Mouse (Mus musculus): ENCODE results near the gene Plekhs1. TPM values are rescaled to one million over a fixed set of nuclear protein-coding genes. Genes with fewer than 3 reads are reported as not detected.
"Not testable (repeated sequence)": the region's sequence is repeated elsewhere in the genome, so short reads cannot be mapped to it uniquely, and the experiment has no call there.

The Plekhs1 gene
- total and polyA plus RNA-seq, 2 experiments from 2014 or later, result 0.05 to 0.31 TPM

DNA sequence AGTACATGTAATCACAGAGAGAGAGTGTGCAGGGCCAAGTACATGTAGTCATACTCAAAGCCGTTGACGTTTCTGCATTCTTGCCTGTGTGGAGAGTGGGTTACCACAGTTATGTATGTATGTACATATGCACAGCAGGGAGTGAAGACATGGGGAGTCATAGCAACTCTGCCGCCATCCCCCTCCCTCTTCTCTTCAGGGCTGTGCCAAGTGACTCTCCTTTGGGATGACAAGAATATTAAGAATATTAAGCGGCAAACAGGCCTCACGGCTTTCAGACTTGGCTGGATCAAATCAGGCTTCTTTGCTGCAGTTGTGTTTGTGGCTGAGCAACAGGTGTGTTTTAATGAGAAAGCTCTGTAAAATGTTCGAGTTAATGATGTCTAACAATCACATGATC lies 28.2 kb downstream of the Plekhs1 start:
- TF ChIP-seq CTCF (IDR thresholded peaks at IDR 0.05; ENCODE audit: low read depth) (no peak), EP300 (IDR thresholded peaks at IDR 0.05; ENCODE audit: low read depth) (no peak)
- Histone ChIP-seq H3K4me1 (ENCODE audit: control insufficient read depth, insufficient read depth) (peaks cover 17% of the 10 kb centered on the region), H3K27ac (ENCODE audit: low read depth) (no peak overlapping the region), H3K27me3 (ENCODE audit: control insufficient read depth, insufficient read depth, low read length) (no peaks in the 10 kb centered on the region), H3K9me3 (replicated peaks; ENCODE audit: control insufficient read depth, low read length) (no peaks in the 10 kb centered on the region), H3K9ac (replicated peaks; ENCODE audit: low read depth, low read length) (no peak overlapping the region), H3K4me2 (ENCODE audit: low read depth, low read length) (no peak overlapping the region), H3K36me3 (replicated peaks; ENCODE audit: control insufficient read depth, insufficient read depth, low read length) (no peaks in the 10 kb centered on the region), H3K4me3 (ENCODE audit: low read depth, low read length) (no peak overlapping the region)
- 74% methylated on average over 6 of the region's 6 CpGs for WGBS
- ATAC-seq (ENCODE audit: insufficient read depth, low read depth) (no peak), DNase-seq (ENCODE audit: low spot score) (no peak)

DNA sequence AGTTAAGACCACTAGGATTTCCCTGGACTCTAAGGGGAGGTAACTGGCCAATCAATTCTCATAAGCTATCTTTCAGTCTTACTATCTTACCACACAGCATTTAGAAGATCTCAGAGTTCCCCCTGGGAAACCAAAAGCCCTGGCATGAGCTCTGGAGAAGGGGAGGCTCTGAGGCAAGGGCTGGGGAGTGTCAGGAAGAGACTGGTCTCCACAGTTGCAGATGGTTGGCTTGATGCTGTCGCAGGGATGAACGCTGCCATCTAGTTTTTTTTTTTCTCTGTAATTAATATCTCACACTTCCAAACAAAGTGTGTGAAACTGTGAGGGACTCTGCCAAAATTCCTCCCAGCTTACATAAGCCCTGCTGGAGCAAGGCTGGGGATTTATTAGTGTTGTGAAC lies 32.7 kb downstream of the Plekhs1 start:
- H3K9me3 ChIP-seq (replicated peaks; ENCODE audit: control insufficient read depth, low read length); H3K27ac ChIP-seq (ENCODE audit: low read depth); H3K4me2 ChIP-seq (ENCODE audit: low read depth, low read length); H3K9ac ChIP-seq (replicated peaks; ENCODE audit: low read depth, low read length); H3K4me3 ChIP-seq (ENCODE audit: low read depth, low read length); DNase-seq (ENCODE audit: low spot score); H3K4me1 ChIP-seq (ENCODE audit: control insufficient read depth, insufficient read depth); H3K36me3 ChIP-seq (replicated peaks; ENCODE audit: control insufficient read depth, insufficient read depth, low read length); H3K27me3 ChIP-seq (ENCODE audit: control insufficient read depth, insufficient read depth, low read length); ATAC-seq (ENCODE audit: insufficient read depth, low read depth): not testable (repeated sequence)
- no CpG with 5 or more reads among the region's 2 CpGs for WGBS

DNA sequence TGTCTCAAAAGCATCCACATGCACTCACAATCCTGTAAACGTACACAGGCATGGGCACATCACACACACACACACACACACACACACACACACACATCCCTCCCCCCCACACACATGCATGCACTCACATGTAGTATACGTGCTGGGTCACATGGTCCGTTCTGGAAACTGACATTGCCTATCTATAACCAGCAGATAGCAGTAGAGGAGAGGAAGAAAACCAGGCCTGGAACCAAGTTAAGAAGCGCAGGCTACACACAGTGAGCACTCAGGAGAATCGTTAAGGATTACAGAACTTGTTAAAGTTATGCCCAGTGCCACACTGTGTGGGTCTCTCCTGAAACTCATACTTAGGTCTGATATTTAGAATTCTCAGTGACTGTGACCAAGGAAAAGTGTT lies 41.6 kb downstream of the Plekhs1 start:
- no CpG with 5 or more reads among the region's 5 CpGs for WGBS

DNA sequence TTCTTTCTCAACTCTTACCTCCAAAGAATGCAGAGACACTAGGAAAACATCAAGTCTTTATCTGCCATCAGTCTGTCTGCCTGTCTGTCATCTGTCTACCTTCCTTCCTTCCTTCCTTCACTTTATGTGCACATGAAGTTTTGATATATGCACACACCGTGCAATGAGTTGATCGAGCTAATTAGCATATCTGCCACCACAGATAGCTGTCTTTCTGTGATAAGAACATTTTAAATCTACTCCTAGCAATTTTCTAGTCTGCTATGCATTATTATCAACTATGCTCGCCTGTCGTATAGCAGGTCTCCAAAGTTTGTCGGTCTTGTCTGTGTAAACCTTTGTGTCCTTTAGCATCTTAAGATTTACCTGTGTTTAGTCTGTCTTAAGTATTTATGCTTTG lies 42.1 kb downstream of the Plekhs1 start:
- not testable (repeated sequence) for H3K4me1 ChIP-seq (ENCODE audit: control insufficient read depth, insufficient read depth); H3K9me3 ChIP-seq (replicated peaks; ENCODE audit: control insufficient read depth, low read length); H3K27me3 ChIP-seq (ENCODE audit: control insufficient read depth, insufficient read depth, low read length); DNase-seq (ENCODE audit: low spot score); H3K36me3 ChIP-seq (replicated peaks; ENCODE audit: control insufficient read depth, insufficient read depth, low read length); H3K4me2 ChIP-seq (ENCODE audit: low read depth, low read length); ATAC-seq (ENCODE audit: insufficient read depth, low read depth); H3K27ac ChIP-seq (ENCODE audit: low read depth); H3K4me3 ChIP-seq (ENCODE audit: low read depth, low read length); H3K9ac ChIP-seq (replicated peaks; ENCODE audit: low read depth, low read length)
- WGBS, result no CpG with 5 or more reads among the region's 5 CpGs

More for the DNA sequence above, 41.6 kb downstream of the Plekhs1 start:
- H3K9me3 ChIP-seq (replicated peaks; ENCODE audit: control insufficient read depth, low read length); H3K4me1 ChIP-seq (ENCODE audit: control insufficient read depth, insufficient read depth); H3K36me3 ChIP-seq (replicated peaks; ENCODE audit: control insufficient read depth, insufficient read depth, low read length); H3K27me3 ChIP-seq (ENCODE audit: control insufficient read depth, insufficient read depth, low read length); H3K9ac ChIP-seq (replicated peaks; ENCODE audit: low read depth, low read length); H3K4me2 ChIP-seq (ENCODE audit: low read depth, low read length); H3K4me3 ChIP-seq (ENCODE audit: low read depth, low read length); DNase-seq (ENCODE audit: low spot score); H3K27ac ChIP-seq (ENCODE audit: low read depth): not testable (repeated sequence)
- peak; percentile 55; the same call in 1 of the 2 replicates for ATAC-seq (ENCODE audit: insufficient read depth, low read depth)

DNA sequence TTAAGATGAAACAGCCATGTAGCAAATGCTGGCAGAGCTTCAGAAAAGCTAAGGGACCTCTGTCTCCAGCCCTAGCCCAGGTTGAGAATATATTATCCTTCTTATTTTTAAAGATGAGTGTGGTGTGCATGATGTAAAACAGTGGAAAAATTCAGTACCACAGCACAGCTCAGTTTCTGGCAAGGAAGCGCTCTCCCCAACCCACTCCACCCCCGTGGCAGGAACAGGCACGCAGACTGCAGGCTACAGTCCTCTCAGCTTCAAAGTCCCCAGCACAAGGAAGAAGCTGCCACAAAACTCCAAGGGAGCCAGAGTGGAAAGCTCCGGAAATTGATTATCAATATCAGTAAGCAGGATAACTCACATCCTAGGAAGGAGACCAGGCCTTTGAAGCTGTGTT lies 49.8 kb downstream of the Plekhs1 start:
- ATAC-seq (ENCODE audit: insufficient read depth, low read depth); H3K4me2 ChIP-seq (ENCODE audit: low read depth, low read length); H3K4me3 ChIP-seq (ENCODE audit: low read depth, low read length); DNase-seq (ENCODE audit: low spot score); H3K27ac ChIP-seq (ENCODE audit: low read depth); H3K9me3 ChIP-seq (replicated peaks; ENCODE audit: control insufficient read depth, low read length); H3K27me3 ChIP-seq (ENCODE audit: control insufficient read depth, insufficient read depth, low read length); H3K4me1 ChIP-seq (ENCODE audit: control insufficient read depth, insufficient read depth); H3K36me3 ChIP-seq (replicated peaks; ENCODE audit: control insufficient read depth, insufficient read depth, low read length); H3K9ac ChIP-seq (replicated peaks; ENCODE audit: low read depth, low read length): not testable (repeated sequence)
- WGBS, result no CpG with 5 or more reads among the region's 4 CpGs

DNA sequence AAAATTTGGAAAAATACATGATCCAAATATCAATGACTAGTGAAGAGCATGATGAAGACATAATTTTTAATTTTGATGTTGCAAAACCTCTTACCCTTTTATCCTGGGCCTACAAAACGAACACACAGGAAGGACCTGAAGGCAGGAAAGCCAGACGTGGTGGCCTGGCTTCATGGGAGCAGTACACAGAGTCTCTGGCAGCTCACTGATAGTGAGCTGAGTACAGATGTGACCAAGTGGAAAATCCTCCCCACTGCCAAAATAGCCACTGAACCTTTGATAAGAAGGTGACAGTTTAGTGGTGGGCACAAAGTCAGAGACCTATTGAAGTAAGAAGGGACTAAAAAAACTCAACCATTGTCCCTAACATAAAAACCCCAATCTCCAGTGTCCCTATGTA lies 52.1 kb downstream of the Plekhs1 start:
- not testable (repeated sequence) for H3K4me1 ChIP-seq (ENCODE audit: control insufficient read depth, insufficient read depth); DNase-seq (ENCODE audit: low spot score); H3K9me3 ChIP-seq (replicated peaks; ENCODE audit: control insufficient read depth, low read length); H3K27ac ChIP-seq (ENCODE audit: low read depth); H3K27me3 ChIP-seq (ENCODE audit: control insufficient read depth, insufficient read depth, low read length); H3K4me2 ChIP-seq (ENCODE audit: low read depth, low read length); H3K9ac ChIP-seq (replicated peaks; ENCODE audit: low read depth, low read length); H3K4me3 ChIP-seq (ENCODE audit: low read depth, low read length); H3K36me3 ChIP-seq (replicated peaks; ENCODE audit: control insufficient read depth, insufficient read depth, low read length)
- ATAC-seq (ENCODE audit: insufficient read depth, low read depth), result peak; percentile 70; the same call in 1 of the 2 replicates
- WGBS, result no CpG with 5 or more reads among the region's 2 CpGs

DNA sequence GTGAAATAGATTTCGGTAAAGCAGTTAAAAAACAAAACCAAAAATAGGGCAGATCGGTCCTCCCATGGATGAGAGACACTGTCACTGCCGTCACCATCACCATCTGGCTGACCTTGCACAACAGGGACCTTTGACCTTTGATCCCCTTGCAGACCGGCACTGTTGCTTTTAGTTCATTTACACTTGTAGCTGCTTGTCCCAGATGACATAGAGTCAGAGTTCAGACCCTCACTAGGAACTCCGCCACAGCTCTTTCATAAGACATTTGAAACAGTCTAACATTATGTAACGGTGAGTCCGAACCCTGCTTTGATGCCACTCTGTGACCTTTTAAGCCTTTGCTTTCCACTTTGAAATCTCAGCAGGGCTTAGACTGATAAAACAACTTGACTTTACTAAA lies 58.0 kb downstream of the Plekhs1 start:
- H3K27me3 ChIP-seq (ENCODE audit: control insufficient read depth, insufficient read depth, low read length); H3K9ac ChIP-seq (replicated peaks; ENCODE audit: low read depth, low read length); H3K9me3 ChIP-seq (replicated peaks; ENCODE audit: control insufficient read depth, low read length); H3K36me3 ChIP-seq (replicated peaks; ENCODE audit: control insufficient read depth, insufficient read depth, low read length); H3K4me2 ChIP-seq (ENCODE audit: low read depth, low read length); ATAC-seq (ENCODE audit: insufficient read depth, low read depth); H3K27ac ChIP-seq (ENCODE audit: low read depth); H3K4me3 ChIP-seq (ENCODE audit: low read depth, low read length); H3K4me1 ChIP-seq (ENCODE audit: control insufficient read depth, insufficient read depth); DNase-seq (ENCODE audit: low spot score): not testable (repeated sequence)
- no CpG with 5 or more reads among the region's 7 CpGs for WGBS

DNA sequence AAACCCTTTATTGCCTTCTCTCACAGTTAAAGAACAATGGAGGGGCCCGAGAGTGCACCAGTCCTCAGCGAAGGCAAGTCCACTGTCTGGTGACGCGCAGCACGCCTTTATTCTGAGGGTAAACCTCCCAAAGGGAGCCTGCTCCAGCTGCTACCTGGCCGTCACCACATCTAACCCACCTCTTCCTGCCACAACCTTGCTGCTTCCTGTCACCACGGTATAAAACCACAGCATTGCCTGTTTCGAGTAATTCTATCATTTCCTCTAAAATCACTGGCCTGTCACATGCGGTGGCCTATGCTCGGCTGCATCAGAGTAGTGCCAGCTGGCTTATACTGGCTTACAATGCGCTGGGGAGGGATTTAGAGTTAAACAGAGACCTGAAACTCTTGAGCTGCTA lies 69.1 kb downstream of the Plekhs1 start:
- not testable (repeated sequence) for H3K36me3 ChIP-seq (replicated peaks; ENCODE audit: control insufficient read depth, insufficient read depth, low read length); H3K4me3 ChIP-seq (ENCODE audit: low read depth, low read length); H3K27me3 ChIP-seq (ENCODE audit: control insufficient read depth, insufficient read depth, low read length); H3K27ac ChIP-seq (ENCODE audit: low read depth); DNase-seq (ENCODE audit: low spot score); H3K9ac ChIP-seq (replicated peaks; ENCODE audit: low read depth, low read length); H3K4me2 ChIP-seq (ENCODE audit: low read depth, low read length); H3K9me3 ChIP-seq (replicated peaks; ENCODE audit: control insufficient read depth, low read length); ATAC-seq (ENCODE audit: insufficient read depth, low read depth)
- no CpG with 5 or more reads among the region's 11 CpGs for WGBS
- peaks cover 14% of the 10 kb centered on the region; the same call in 1 of the 2 replicates for H3K4me1 ChIP-seq (ENCODE audit: control insufficient read depth, insufficient read depth)
